Mouse (Mus musculus) neural tube, embryonic 12.5 days (tissue): Measurements from ENCODE around the gene Slc28a1. TPM values are rescaled to one million over a fixed set of nuclear protein-coding genes. Genes with fewer than 3 reads are reported as not detected.

Experiments
- ATAC-seq: fragments of 200-750 bp; cut with Nextera tagmentation; 2 replicates; pipeline ENCODE4 v1.8.0; 2017; ENCODE audit warnings: low read depth, mild to moderate bottlenecking, moderate TSS enrichment, moderate library complexity; ENCODE audit not compliant: low FRiP score
- H3K27ac ChIP-seq: fragments of 300-500 bp; sonication (generic); 2 replicates; pipeline ENCODE4 v1.5.1; 2016
- H3K27me3 ChIP-seq: fragments of 300-500 bp; sonication (generic); replicated peaks from 2 replicates; pipeline ENCODE4 v1.6.1; 2016; ENCODE audit warnings: mild to moderate bottlenecking
- H3K36me3 ChIP-seq: fragments of 300-500 bp; sonication (generic); 2 replicates; pipeline ENCODE4 v1.6.1; 2016; ENCODE audit warnings: mild to moderate bottlenecking
- H3K4me1 ChIP-seq: fragments of 300-500 bp; sonication (generic); 2 replicates; pipeline ENCODE4 v1.6.1; 2016
- H3K4me2 ChIP-seq: fragments of 300-500 bp; sonication (generic); replicated peaks from 2 replicates; pipeline ENCODE4 v1.6.1; 2016; ENCODE audit warnings: mild to moderate bottlenecking
- H3K4me3 ChIP-seq: fragments of 300-500 bp; sonication (generic); 2 replicates; pipeline ENCODE4 v1.5.1; 2016
- H3K9ac ChIP-seq: fragments of 300-500 bp; sonication (generic); 2 replicates; pipeline ENCODE4 v1.6.1; 2016; ENCODE audit warnings: mild to moderate bottlenecking
- H3K9me3 ChIP-seq: fragments of 300-500 bp; sonication (generic); 2 replicates; pipeline ENCODE4 v1.6.1; 2016; ENCODE audit warnings: mild to moderate bottlenecking
- WGBS: fragments of 180-500 bp; shearing (Covaris S2); methylation state at CpG from one replicate; pipeline ENCODE4 v1.1.7; 2016; 5-methylcytosine and 5-hydroxymethylcytosine counted together
- polyA plus RNA-seq: library from polyadenylated mRNA; unstranded; fragments of >200 nt; fragmentation: Nextera tagmentation; extraction: Ambion mirVana; gene quantifications from 2 replicates; pipeline ENCODE4 v1.2.1, GENCODE M21; 2016

Slc28a1 gene
- polyA plus RNA-seq, 1 experiment from 2014 or later, result not detected

GRCm38 (mm10) chr7:81105525-81105924 is 9.1 kb upstream of the Slc28a1 start:
- WGBS, result 70% methylated on average over 4 of the region's 4 CpGs
- ATAC-seq, result no peak
- H3K36me3 ChIP-seq, result no peaks in the 10 kb centered on the region
- H3K9ac ChIP-seq, result no peak overlapping the region
- H3K4me3 ChIP-seq, result no peak overlapping the region
- no peaks in the 10 kb centered on the region for H3K9me3 ChIP-seq
- H3K4me2 ChIP-seq, result no peak overlapping the region
- no peaks in the 10 kb centered on the region for H3K27me3 ChIP-seq
- no peaks in the 10 kb centered on the region for H3K4me1 ChIP-seq
- no peak overlapping the region for H3K27ac ChIP-seq

GRCm38 (mm10) chr7:81108226-81108625 is 6.4 kb upstream of the Slc28a1 start:
- Histone ChIP-seq H3K27me3 (no peaks in the 10 kb centered on the region), H3K4me1 (no peaks in the 10 kb centered on the region), H3K9me3 (no peaks in the 10 kb centered on the region), H3K9ac (no peak overlapping the region), H3K36me3 (no peaks in the 10 kb centered on the region), H3K4me3 (no peak overlapping the region), H3K4me2 (no peak overlapping the region), H3K27ac (no peak overlapping the region)
- 80% methylated on average over 5 of the region's 5 CpGs for WGBS
- ATAC-seq, result no peak

GRCm38 (mm10) chr7:81109717-81110651 is 4.6 kb upstream of the Slc28a1 start:
- no peak for ATAC-seq
- Histone ChIP-seq H3K36me3 (no peaks in the 10 kb centered on the region), H3K4me3 (no peak overlapping the region), H3K4me2 (no peak overlapping the region), H3K27ac (no peak overlapping the region), H3K27me3 (no peaks in the 10 kb centered on the region), H3K9me3 (no peaks in the 10 kb centered on the region), H3K4me1 (no peaks in the 10 kb centered on the region), H3K9ac (no peak overlapping the region)
- 74% methylated on average over 9 of the region's 9 CpGs for WGBS

GRCm38 (mm10) chr7:81110791-81111190 is 3.8 kb upstream of the Slc28a1 start:
- Histone ChIP-seq H3K4me3 (no peak overlapping the region), H3K27me3 (no peaks in the 10 kb centered on the region), H3K36me3 (no peaks in the 10 kb centered on the region), H3K9me3 (no peaks in the 10 kb centered on the region), H3K4me2 (no peak overlapping the region), H3K27ac (no peak overlapping the region), H3K9ac (no peak overlapping the region), H3K4me1 (no peaks in the 10 kb centered on the region)
- 94% methylated on average over 4 of the region's 4 CpGs for WGBS
- ATAC-seq, result no peak

GRCm38 (mm10) chr7:81111729-81112128 is 2.9 kb upstream of the Slc28a1 start:
- H3K9ac ChIP-seq, result no peak overlapping the region
- no peaks in the 10 kb centered on the region for H3K4me1 ChIP-seq
- H3K36me3 ChIP-seq, result no peaks in the 10 kb centered on the region
- H3K4me3 ChIP-seq, result no peak overlapping the region
- ATAC-seq, result no peak
- H3K4me2 ChIP-seq, result no peak overlapping the region
- WGBS, result 97% methylated on average over 2 of the region's 2 CpGs
- no peak overlapping the region for H3K27ac ChIP-seq
- H3K9me3 ChIP-seq, result no peaks in the 10 kb centered on the region
- H3K27me3 ChIP-seq, result no peaks in the 10 kb centered on the region

GRCm38 (mm10) chr7:81112686-81113360 is 1.8 kb upstream of the Slc28a1 start:
- no peak for ATAC-seq
- Histone ChIP-seq H3K27me3 (no peaks in the 10 kb centered on the region), H3K4me3 (no peak overlapping the region), H3K9ac (no peak overlapping the region), H3K27ac (no peak overlapping the region), H3K36me3 (no peaks in the 10 kb centered on the region), H3K9me3 (no peaks in the 10 kb centered on the region), H3K4me1 (no peaks in the 10 kb centered on the region), H3K4me2 (no peak overlapping the region)
- WGBS, result 56% methylated on average over 6 of the region's 6 CpGs

- 42% methylated on average over 3 of the region's 3 CpGs for WGBS
- Histone ChIP-seq H3K9ac (no peak overlapping the region), H3K4me3 (no peak overlapping the region), H3K27me3 (no peaks in the 10 kb centered on the region), H3K4me2 (no peak overlapping the region), H3K9me3 (no peaks in the 10 kb centered on the region), H3K4me1 (no peaks in the 10 kb centered on the region), H3K27ac (no peak overlapping the region), H3K36me3 (no peaks in the 10 kb centered on the region)
- ATAC-seq, result no peak
These were observed 6.5 kb downstream of the Slc28a1 start for GRCm38 (mm10) chr7:81121099-81121498.

GRCm38 (mm10) chr7:81122808-81123207 is 8.2 kb downstream of the Slc28a1 start:
- Histone ChIP-seq H3K9me3 (no peaks in the 10 kb centered on the region), H3K4me1 (no peaks in the 10 kb centered on the region), H3K36me3 (no peaks in the 10 kb centered on the region), H3K27ac (no peak overlapping the region), H3K4me3 (no peak overlapping the region), H3K9ac (no peak overlapping the region), H3K4me2 (no peak overlapping the region), H3K27me3 (no peaks in the 10 kb centered on the region)
- whole genome bisulfite sequencing, result 75% methylated on average over 2 of the region's 2 CpGs
- ATAC-seq, result no peak

- 95% methylated on average over 5 of the region's 5 CpGs for WGBS
- H3K36me3 ChIP-seq, result no peaks in the 10 kb centered on the region
- H3K27ac ChIP-seq, result no peak overlapping the region
- no peak for ATAC-seq
- no peaks in the 10 kb centered on the region for H3K9me3 ChIP-seq
- no peak overlapping the region for H3K4me2 ChIP-seq
- H3K4me3 ChIP-seq, result no peak overlapping the region
- H3K27me3 ChIP-seq, result no peaks in the 10 kb centered on the region
- H3K9ac ChIP-seq, result no peak overlapping the region
- no peaks in the 10 kb centered on the region for H3K4me1 ChIP-seq
These were observed 9.0 kb downstream of the Slc28a1 start for GRCm38 (mm10) chr7:81123553-81123952.

GRCm38 (mm10) chr7:81124773-81125172 is 10.2 kb downstream of the Slc28a1 start:
- 73% methylated on average over 8 of the region's 8 CpGs for WGBS
- Histone ChIP-seq H3K27me3 (no peaks in the 10 kb centered on the region), H3K4me2 (no peak overlapping the region), H3K9ac (no peak overlapping the region), H3K36me3 (no peaks in the 10 kb centered on the region), H3K4me3 (no peak overlapping the region), H3K9me3 (no peaks in the 10 kb centered on the region), H3K27ac (no peak overlapping the region), H3K4me1 (no peaks in the 10 kb centered on the region)
- ATAC-seq, result no peak

GRCm38 (mm10) chr7:81125215-81126175 is 10.9 kb downstream of the Slc28a1 start:
- Histone ChIP-seq H3K27me3 (no peaks in the 10 kb centered on the region), H3K9me3 (no peaks in the 10 kb centered on the region), H3K4me2 (no peak overlapping the region), H3K9ac (no peak overlapping the region), H3K27ac (no peak overlapping the region), H3K4me3 (no peak overlapping the region), H3K4me1 (no peaks in the 10 kb centered on the region), H3K36me3 (no peaks in the 10 kb centered on the region)
- WGBS, result 68% methylated on average over 10 of the region's 10 CpGs
- no peak for ATAC-seq

GRCm38 (mm10) chr7:81131864-81132263 is 17.3 kb downstream of the Slc28a1 start:
- H3K4me2 ChIP-seq, result no peak overlapping the region
- WGBS, result 76% methylated on average over 7 of the region's 7 CpGs
- no peak for ATAC-seq

More at GRCm38 (mm10) chr7:81131864-81132263, 17.3 kb downstream of the Slc28a1 start:
- H3K4me1 ChIP-seq, result 0 out of 2 replicates have a peak, but pooled peaks cover 4% of the 10 kb centered on the region
- H3K9me3 ChIP-seq, result no peaks in the 10 kb centered on the region
- no peak overlapping the region for H3K27ac ChIP-seq
- H3K9ac ChIP-seq, result no peak overlapping the region
- H3K4me3 ChIP-seq, result no peak overlapping the region
- H3K36me3 ChIP-seq, result no peaks in the 10 kb centered on the region
- H3K27me3 ChIP-seq, result no peaks in the 10 kb centered on the region
